Mouse (Mus musculus): ENCODE measurements at regions not wholly inside any gene's neighbourhood (a gene's known extent, or its start where the extent isn't known, plus 50 kb on each side); places are given as distances from the start of the nearest gene placed in this dataset.

- Histone ChIP-seq H3K9ac (replicated peaks) (no peak overlapping the region), H3K4me2 (ENCODE audit: low read depth) (no peak overlapping the region), H3K9me3 (ENCODE audit: control insufficient read depth, low read length) (no peaks in the 10 kb centered on the region), H3K27ac (no peak overlapping the region), H3K4me1 (replicated peaks; ENCODE audit: control insufficient read depth in 2 of 2, insufficient read depth in 2 of 2, low read length in 1 of 2) (no peaks in the 10 kb centered on the region), H3K27me3 (ENCODE audit: control insufficient read depth, insufficient read depth, low read length) (no peaks in the 10 kb centered on the region), H3K36me3 (replicated peaks; ENCODE audit: control insufficient read depth, insufficient read depth, low read depth) (no peaks in the 10 kb centered on the region), H3K4me3 (ENCODE audit: insufficient read depth in 1 of 2, low read depth in 2 of 2, low read length in 2 of 2) (no peak overlapping the region)
- no peak for TF ChIP-seq EP300 (IDR thresholded peaks at IDR 0.05; ENCODE audit: low read depth)
- TF ChIP-seq CTCF (IDR thresholded peaks at IDR 0.05; ENCODE audit: low read depth), result no peak
- ATAC-seq (ENCODE audit: insufficient read depth) (no peak), DNase-seq (ENCODE audit: low read depth in 3 of 3, low spot score in 3 of 3) (no peak)
- WGBS (ENCODE audit: insufficient replicate concordance), result 67% methylated on average over 3 of the region's 3 CpGs
Measured at GRCm38 (mm10) chr10:26639118-26639517, 114.1 kb upstream of the Arhgap18 start.

DNA sequence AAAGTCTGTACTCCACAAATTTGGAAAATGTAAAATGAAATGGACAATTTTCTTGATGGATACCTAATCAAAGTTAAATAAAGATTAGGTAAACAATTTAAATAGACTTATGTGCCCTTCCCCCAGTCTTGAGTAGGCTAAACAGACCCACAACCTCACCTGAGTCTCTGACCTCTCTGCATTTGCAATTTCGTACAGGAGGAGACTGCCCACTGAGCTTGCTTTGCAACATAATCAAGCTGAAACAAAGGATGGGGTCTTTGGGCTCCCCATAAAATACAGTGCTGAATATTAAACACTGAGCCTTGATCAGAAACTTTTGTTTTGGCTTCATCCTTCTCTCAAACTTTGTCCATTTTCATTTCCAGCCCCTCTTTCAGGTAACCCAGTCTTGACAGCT lies 100.1 kb upstream of the Arhgap18 start:
- ATAC-seq (ENCODE audit: insufficient read depth) (no peak), DNase-seq (ENCODE audit: low read depth in 3 of 3, low spot score in 3 of 3) (no peak)
- H3K36me3 ChIP-seq (replicated peaks; ENCODE audit: control insufficient read depth, insufficient read depth, low read depth), result no peaks in the 10 kb centered on the region
- H3K9me3 ChIP-seq (ENCODE audit: control insufficient read depth, low read length), result no peaks in the 10 kb centered on the region
- no peak overlapping the region for H3K4me2 ChIP-seq (ENCODE audit: low read depth)
- H3K27ac ChIP-seq, result no peak overlapping the region
- no peak overlapping the region for H3K4me3 ChIP-seq (ENCODE audit: insufficient read depth in 1 of 2, low read depth in 2 of 2, low read length in 2 of 2)
- no peak for TF ChIP-seq EP300 (IDR thresholded peaks at IDR 0.05; ENCODE audit: low read depth)
- no peak for TF ChIP-seq CTCF (IDR thresholded peaks at IDR 0.05; ENCODE audit: low read depth)
- H3K4me1 ChIP-seq (replicated peaks; ENCODE audit: control insufficient read depth in 2 of 2, insufficient read depth in 2 of 2, low read length in 1 of 2), result no peaks in the 10 kb centered on the region
- H3K9ac ChIP-seq (replicated peaks), result no peak overlapping the region
- H3K27me3 ChIP-seq (ENCODE audit: control insufficient read depth, insufficient read depth, low read length), result no peaks in the 10 kb centered on the region
- WGBS (ENCODE audit: insufficient replicate concordance), result 42% methylated on average over 1 of the region's 1 CpGs

GRCm38 (mm10) chr10:26664270-26664669 lies 89.0 kb upstream of the Arhgap18 start:
- no peak for ATAC-seq (ENCODE audit: insufficient read depth)
- no peak overlapping the region for H3K9ac ChIP-seq (replicated peaks)
- H3K4me2 ChIP-seq (ENCODE audit: low read depth), result no peak overlapping the region

DNA sequence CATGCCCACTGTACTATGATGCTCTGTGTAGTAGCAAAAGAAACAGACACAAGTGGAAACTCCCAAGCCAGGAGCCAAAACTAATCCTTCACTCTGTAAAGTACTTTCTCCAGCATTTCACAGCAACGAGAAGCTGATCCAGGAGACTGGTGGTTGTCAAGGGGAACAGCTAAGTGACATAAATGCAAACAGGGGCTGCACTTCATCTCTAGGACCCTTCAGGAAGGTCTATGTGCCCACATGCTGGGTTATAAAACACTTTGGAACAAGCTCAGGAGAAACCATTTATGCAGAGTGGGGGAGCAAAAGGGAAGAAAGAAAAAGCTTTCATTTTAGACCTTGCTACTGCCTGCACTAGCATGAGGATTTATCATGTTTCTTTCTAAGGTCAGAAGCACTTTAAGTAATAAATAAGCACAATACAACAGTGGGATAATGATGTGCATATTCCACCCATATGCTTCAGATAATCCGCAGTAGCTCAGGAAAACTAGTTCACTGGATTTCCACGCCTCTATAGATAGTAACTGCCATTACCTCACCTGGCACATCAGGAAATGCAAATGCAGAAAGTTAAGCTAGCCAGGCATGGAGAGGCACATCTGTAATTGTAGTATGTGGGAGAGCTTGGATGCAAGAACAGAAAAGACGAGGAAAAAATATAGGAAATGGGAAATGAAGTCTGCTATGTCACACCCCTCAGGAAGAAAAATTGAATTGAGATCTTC lies 73.6 kb upstream of the Arhgap18 start:
- WGBS (ENCODE audit: insufficient replicate concordance), result 39% methylated on average over 4 of the region's 4 CpGs
- Histone ChIP-seq H3K9me3 (ENCODE audit: control insufficient read depth, low read length) (no peaks in the 10 kb centered on the region), H3K4me1 (replicated peaks; ENCODE audit: control insufficient read depth in 2 of 2, insufficient read depth in 2 of 2, low read length in 1 of 2) (no peaks in the 10 kb centered on the region), H3K4me3 (ENCODE audit: insufficient read depth in 1 of 2, low read depth in 2 of 2, low read length in 2 of 2) (no peak overlapping the region), H3K4me2 (ENCODE audit: low read depth) (no peak overlapping the region), H3K27me3 (ENCODE audit: control insufficient read depth, insufficient read depth, low read length) (no peaks in the 10 kb centered on the region), H3K9ac (replicated peaks) (no peak overlapping the region), H3K36me3 (replicated peaks; ENCODE audit: control insufficient read depth, insufficient read depth, low read depth) (no peaks in the 10 kb centered on the region), H3K27ac (no peak overlapping the region)
- no peak for TF ChIP-seq CTCF (IDR thresholded peaks at IDR 0.05; ENCODE audit: low read depth)
- TF ChIP-seq EP300 (IDR thresholded peaks at IDR 0.05; ENCODE audit: low read depth), result no peak
- ATAC-seq (ENCODE audit: insufficient read depth) (no peak), DNase-seq (ENCODE audit: low read depth in 3 of 3, low spot score in 3 of 3) (no peak)

More at GRCm38 (mm10) chr10:26664270-26664669, 89.0 kb upstream of the Arhgap18 start:
- Histone ChIP-seq H3K9me3 (ENCODE audit: control insufficient read depth, low read length) (no peaks in the 10 kb centered on the region), H3K27me3 (ENCODE audit: control insufficient read depth, insufficient read depth, low read length) (no peaks in the 10 kb centered on the region), H3K4me1 (replicated peaks; ENCODE audit: control insufficient read depth in 2 of 2, insufficient read depth in 2 of 2, low read length in 1 of 2) (no peaks in the 10 kb centered on the region), H3K27ac (no peak overlapping the region), H3K36me3 (replicated peaks; ENCODE audit: control insufficient read depth, insufficient read depth, low read depth) (no peaks in the 10 kb centered on the region), H3K4me3 (ENCODE audit: insufficient read depth in 1 of 2, low read depth in 2 of 2, low read length in 2 of 2) (no peak overlapping the region)
- DNase-seq (ENCODE audit: low read depth in 3 of 3, low spot score in 3 of 3), result no peak
- TF ChIP-seq CTCF (IDR thresholded peaks at IDR 0.05; ENCODE audit: low read depth), result no peak
- no peak for TF ChIP-seq EP300 (IDR thresholded peaks at IDR 0.05; ENCODE audit: low read depth)

DNA sequence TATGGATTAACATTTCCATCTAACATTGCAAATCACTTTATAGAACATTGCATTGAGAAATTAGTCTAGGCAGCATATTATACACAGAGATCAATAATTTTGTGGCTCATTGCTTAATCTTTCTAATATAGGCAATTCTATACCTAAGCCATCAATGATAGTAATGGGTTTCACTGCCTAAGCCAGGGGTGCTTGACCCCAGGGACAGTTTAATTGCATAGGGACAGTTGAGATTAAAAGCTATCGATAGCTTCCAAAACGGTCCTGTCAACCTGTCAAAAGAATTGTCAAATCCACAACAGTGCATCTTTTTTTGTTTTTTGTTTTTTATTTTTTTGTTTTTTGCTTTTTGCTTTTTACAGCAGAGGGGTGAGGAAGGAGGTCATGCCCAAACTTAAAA lies 58.5 kb upstream of the Arhgap18 start:
- no peak for ATAC-seq (ENCODE audit: insufficient read depth)
- TF ChIP-seq CTCF (IDR thresholded peaks at IDR 0.05; ENCODE audit: low read depth) (no peak), EP300 (IDR thresholded peaks at IDR 0.05; ENCODE audit: low read depth) (no peak)

More for the DNA sequence above, 58.5 kb upstream of the Arhgap18 start:
- no peak for DNase-seq (ENCODE audit: low read depth in 3 of 3, low spot score in 3 of 3)
- Histone ChIP-seq H3K9me3 (ENCODE audit: control insufficient read depth, low read length) (no peaks in the 10 kb centered on the region), H3K4me2 (ENCODE audit: low read depth) (no peak overlapping the region; the same call in 1 of the 2 replicates), H3K9ac (replicated peaks) (no peak overlapping the region), H3K4me3 (ENCODE audit: insufficient read depth in 1 of 2, low read depth in 2 of 2, low read length in 2 of 2) (no peak overlapping the region), H3K27me3 (ENCODE audit: control insufficient read depth, insufficient read depth, low read length) (no peaks in the 10 kb centered on the region), H3K4me1 (replicated peaks; ENCODE audit: control insufficient read depth in 2 of 2, insufficient read depth in 2 of 2, low read length in 1 of 2) (no peaks in the 10 kb centered on the region), H3K27ac (no peak overlapping the region), H3K36me3 (replicated peaks; ENCODE audit: control insufficient read depth, insufficient read depth, low read depth) (no peaks in the 10 kb centered on the region)
- 54% methylated on average over 2 of the region's 2 CpGs for WGBS (ENCODE audit: insufficient replicate concordance)

All from liver, embryonic 14.5 days (tissue).